Mouse (Mus musculus): ENCODE measurements around the gene Dcx. TPM values are rescaled to one million over a fixed set of nuclear protein-coding genes. Genes with fewer than 3 reads are reported as not detected.

The Dcx gene
- polyA plus RNA-seq, 1 experiment from 2014 or later = 302 TPM

DNA sequence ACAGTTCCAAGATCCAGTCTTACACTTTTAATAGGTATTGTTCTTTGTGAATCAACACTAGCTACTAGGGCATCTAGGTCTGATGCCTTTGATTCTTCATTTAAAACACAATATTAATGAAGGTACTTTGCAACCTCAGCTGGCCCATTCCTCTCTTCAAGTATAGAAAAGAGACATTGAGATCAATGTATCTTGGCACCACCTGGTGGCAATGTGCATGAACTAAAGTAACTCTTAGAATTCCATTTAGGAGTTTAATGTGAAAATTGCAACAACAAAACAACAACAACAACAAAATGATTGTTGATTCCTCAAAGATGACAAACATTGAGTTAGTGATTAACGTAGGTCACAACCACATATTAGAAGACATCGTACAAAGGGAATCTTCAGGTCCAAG lies 114.2 kb downstream of the Dcx start:
- 89% methylated on average over 2 of the region's 2 CpGs for WGBS

DNA sequence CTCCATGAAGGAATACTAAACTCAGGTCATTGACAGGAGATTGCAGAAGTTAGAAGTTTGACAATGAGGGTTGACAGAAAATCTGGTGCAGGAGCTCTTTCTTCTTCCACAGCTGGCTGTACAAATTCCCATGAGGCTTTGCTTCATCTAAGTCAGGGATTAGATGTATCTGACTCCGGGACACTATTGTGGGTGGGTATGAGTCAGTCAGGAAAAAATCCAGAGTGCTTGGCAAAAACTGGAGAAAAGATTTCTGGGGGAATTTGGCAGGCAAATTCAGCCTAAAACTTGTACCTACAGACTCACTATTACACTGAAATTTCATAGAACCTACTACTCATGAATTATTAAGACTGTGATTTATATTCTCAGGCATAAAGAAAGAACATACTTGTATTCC lies 117.2 kb downstream of the Dcx start:
- ATAC-seq (ENCODE audit: low read depth) = no peak
- H3K27ac ChIP-seq (replicated peaks) = no peak overlapping the region

More for the DNA sequence above, 114.2 kb downstream of the Dcx start:
- Histone ChIP-seq H3K9me3 (no peaks in the 10 kb centered on the region), H3K9ac (no peak overlapping the region), H3K27ac (replicated peaks) (no peak overlapping the region), H3K4me2 (no peak overlapping the region), H3K27me3 (peaks cover 7% of the 10 kb centered on the region), H3K4me3 (no peak overlapping the region), H3K36me3 (no peaks in the 10 kb centered on the region), H3K4me1 (replicated peaks) (no peaks in the 10 kb centered on the region)
- ATAC-seq (ENCODE audit: low read depth) = no peak

More for the DNA sequence above, 117.2 kb downstream of the Dcx start:
- Histone ChIP-seq H3K9ac (no peak overlapping the region), H3K4me1 (replicated peaks) (no peaks in the 10 kb centered on the region), H3K27me3 (peaks cover 3% of the 10 kb centered on the region; the same call in 1 of the 2 replicates), H3K9me3 (no peaks in the 10 kb centered on the region), H3K4me3 (no peak overlapping the region), H3K4me2 (no peak overlapping the region), H3K36me3 (no peaks in the 10 kb centered on the region)
- WGBS = 87% methylated on average over 1 of the region's 1 CpGs

Small RNA genes lying within 50 kb of the gene (microRNA-seq; reads per million reads assigned to microRNA genes)
- gene Gm47298 = not detected

Other genes starting within 250 kb of the Dcx start
- 7.8 and 18.9 TPM in 2 replicates for gene Capn6, start 105.9 kb downstream of the Dcx start, polyA plus RNA-seq (2015; fragmentation: Nextera tagmentation; extraction: Ambion mirVana)
- 4.9 and 5.5 TPM in 2 replicates for gene A730046J19Rik, start 220.4 kb upstream of the Dcx start, polyA plus RNA-seq (2015; fragmentation: Nextera tagmentation; extraction: Ambion mirVana)

Measured in neural tube, embryonic 13.5 days (tissue).